21 mouse cellular contexts compared by ENCODE assay signal in the genomic region with DNA sequence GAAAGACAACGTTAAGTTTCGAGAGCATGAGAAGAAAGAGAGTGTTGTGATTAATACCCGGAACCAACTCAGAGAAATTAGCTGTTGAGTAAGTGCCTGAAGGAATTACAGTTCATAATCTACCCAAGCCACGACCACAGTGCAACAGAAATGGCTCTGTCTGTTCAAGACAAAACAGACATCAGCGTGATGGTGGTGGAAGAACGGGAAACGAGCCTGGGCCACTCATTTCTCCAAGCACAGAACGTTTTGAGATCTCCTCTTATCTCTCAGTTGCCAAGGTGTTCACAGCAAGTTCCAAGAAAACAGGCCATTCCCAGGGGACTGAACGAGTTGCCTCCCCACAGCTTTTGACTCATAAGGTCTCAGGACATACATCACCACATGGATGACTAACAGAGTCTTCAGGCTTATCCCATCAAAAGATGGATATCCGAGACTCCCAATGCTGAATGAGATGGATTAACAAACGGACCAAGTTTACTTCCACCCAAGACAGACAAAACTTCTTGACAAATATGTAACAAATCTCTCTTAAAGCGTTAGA. TPM values are rescaled to one million over a fixed set of nuclear protein-coding genes. Genes with fewer than 3 reads are reported as not detected.
"Had no signal": no experiment of that assay in that cellular context is flagged by ENCODE, and none has a peak within 500 bp of the region (broad histone marks: within the 10 kb centered on the region; RNA-seq: fewer than 3 reads in every experiment).

No protein-coding gene starts in this region.

- H3K9me3 ChIP-seq: limb, embryonic 12.5 days; limb, embryonic 15.5 days; liver, embryonic 15.5 days; lung, embryonic 15.5 days; midbrain, embryonic 10.5 days; midbrain, embryonic 15.5 days; neural tube, embryonic 13.5 days had no signal

- H3K4me1 ChIP-seq: limb, embryonic 12.5 days; limb, embryonic 15.5 days; liver, embryonic 15.5 days; megakaryocyte, embryonic 14.5 days; midbrain, embryonic 15.5 days; neural tube, embryonic 13.5 days had no signal

- H3K27ac ChIP-seq: kidney, postnatal 0 days; limb, embryonic 12.5 days; limb, embryonic 15.5 days; liver, embryonic 15.5 days; lung, embryonic 15.5 days; midbrain, embryonic 10.5 days; midbrain, embryonic 15.5 days; neural tube, embryonic 13.5 days had no signal

- H3K4me2 ChIP-seq: limb, embryonic 12.5 days; limb, embryonic 15.5 days; liver, embryonic 15.5 days; lung, embryonic 15.5 days; midbrain, embryonic 15.5 days; neural tube, embryonic 13.5 days had no signal

- DNase-seq: kidney, adult 2 months; kidney, postnatal 4 days; lung, adult 18-20 months; lung, postnatal 10 days; lung, postnatal 36 days; retina, postnatal 1 day; right cerebral cortex, postnatal 25 days; thymus, adult 18-20 months; thymus, postnatal 14 days; thymus, postnatal 4 days had no signal

- H3K9ac ChIP-seq: limb, embryonic 12.5 days; limb, embryonic 15.5 days; liver, embryonic 15.5 days; lung, embryonic 15.5 days; midbrain, embryonic 15.5 days; neural tube, embryonic 13.5 days had no signal

- H3K4me3 ChIP-seq: limb, embryonic 12.5 days; limb, embryonic 15.5 days; liver, embryonic 15.5 days; lung, embryonic 15.5 days; megakaryocyte, embryonic 14.5 days; midbrain, embryonic 10.5 days; midbrain, embryonic 15.5 days; neural tube, embryonic 13.5 days had no signal

- H3K27me3 ChIP-seq: limb, embryonic 12.5 days; limb, embryonic 15.5 days; liver, embryonic 15.5 days; lung, embryonic 15.5 days; megakaryocyte, embryonic 14.5 days; midbrain, embryonic 15.5 days; neural tube, embryonic 13.5 days had no signal

- H3K36me3 ChIP-seq: limb, embryonic 12.5 days; limb, embryonic 15.5 days; liver, embryonic 15.5 days; lung, embryonic 15.5 days; midbrain, embryonic 10.5 days; midbrain, embryonic 15.5 days; neural tube, embryonic 13.5 days had no signal

- ATAC-seq: intestine, postnatal 0 days; midbrain, embryonic 15.5 days had no signal

RNA-seq across cellular contexts. Expression of a gene that starts 42.0 kb away (rescaled TPM):
- total RNA-seq: neutrophil, adult 5-6 weeks had no signal
